Mouse (Mus musculus): ENCODE results near the gene Ephb1. TPM values are rescaled to one million over a fixed set of nuclear protein-coding genes. Genes with fewer than 3 reads are reported as not detected.

The Ephb1 gene
- total and polyA plus RNA-seq, 3 experiments: not detected

DNA sequence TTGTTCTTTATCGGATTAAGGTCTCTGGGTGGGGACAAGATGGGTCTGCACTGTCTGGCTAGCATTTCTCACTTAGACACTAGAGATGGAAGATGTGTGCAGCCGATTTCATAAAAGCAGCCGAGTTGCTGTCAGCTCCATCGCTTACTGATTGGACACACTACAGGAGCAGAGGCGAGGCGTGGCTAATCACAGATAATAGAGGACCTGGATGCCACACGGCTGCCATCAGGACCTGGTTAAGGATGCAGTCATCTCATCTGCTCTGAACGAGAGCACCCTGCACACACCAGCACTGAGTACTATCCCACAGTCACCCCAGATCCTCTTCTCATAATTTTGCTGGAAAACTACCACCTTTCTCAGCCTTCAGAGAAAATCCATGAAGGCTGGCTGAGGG lies 419.6 kb downstream of the Ephb1 start:
- no peaks in the 10 kb centered on the region for H3K9me3 ChIP-seq (replicated peaks; ENCODE audit: insufficient read depth, low read length)
- no peaks in the 10 kb centered on the region for H3K4me1 ChIP-seq (ENCODE audit: control insufficient read depth in 1 of 2, insufficient read depth in 2 of 2, low read length in 2 of 2)
- TF ChIP-seq MEF2A (IDR thresholded peaks at IDR 0.05; ENCODE audit: extremely low read depth, insufficient replicate concordance, low read depth, low read length, poor library complexity, severe bottlenecking) (no peak), TCF12 (IDR thresholded peaks at IDR 0.05; ENCODE audit: low read depth, low read length) (no peak), CTCF (IDR thresholded peaks at IDR 0.05 in 2 of 3, conservative IDR thresholded peaks at IDR 0.05 in 1 of 3; ENCODE audit: control insufficient read depth in 1 of 3, insufficient read depth in 1 of 3, low read depth in 2 of 3, low read length in 3 of 3, poor library complexity in 1 of 3, severe bottlenecking in 1 of 3) (no peak), TBP (IDR thresholded peaks at IDR 0.05; ENCODE audit: low read depth, low read length) (no peak), E2F4 (IDR thresholded peaks at IDR 0.05; ENCODE audit: borderline replicate concordance, low read depth, low read length) (no peak), ZC3H11A (IDR thresholded peaks at IDR 0.05; ENCODE audit: low read depth, low read length) (no peak), NELFE (IDR thresholded peaks at IDR 0.05; ENCODE audit: low read depth, low read length) (no peak)
- H3K4me3 ChIP-seq (ENCODE audit: control insufficient read depth in 1 of 2, insufficient read depth in 1 of 2, low read depth in 2 of 2, low read length in 2 of 2): no peak overlapping the region
- DNase-seq (ENCODE audit: low read depth, low spot score): no peak
- H3K27me3 ChIP-seq (ENCODE audit: control insufficient read depth in 1 of 2, insufficient read depth in 2 of 2, low read length in 2 of 2): no peaks in the 10 kb centered on the region
- H3K36me3 ChIP-seq (ENCODE audit: control insufficient read depth in 1 of 2, insufficient read depth in 2 of 2, low read length in 2 of 2): no peaks in the 10 kb centered on the region
- H3K27ac ChIP-seq (ENCODE audit: control insufficient read depth, low read depth, low read length): no peak overlapping the region
- no peak overlapping the region for H3K9ac ChIP-seq (ENCODE audit: control insufficient read depth, low read depth, low read length, poor library complexity, severe bottlenecking)
- H3K79me2 ChIP-seq (ENCODE audit: control insufficient read depth, insufficient read depth, low read length, poor library complexity): no peaks in the 10 kb centered on the region

GRCm38 (mm10) chr9:101933946-101934573 lies 420.4 kb downstream of the Ephb1 start:
- no peaks in the 10 kb centered on the region for H3K79me2 ChIP-seq (ENCODE audit: control insufficient read depth, insufficient read depth, low read length, poor library complexity)
- no peak overlapping the region for H3K9ac ChIP-seq (ENCODE audit: control insufficient read depth, low read depth, low read length, poor library complexity, severe bottlenecking)
- no peak overlapping the region for H3K27ac ChIP-seq (ENCODE audit: control insufficient read depth, low read depth, low read length)
- no peak overlapping the region for H3K4me3 ChIP-seq (ENCODE audit: control insufficient read depth in 1 of 2, insufficient read depth in 1 of 2, low read depth in 2 of 2, low read length in 2 of 2)
- no peaks in the 10 kb centered on the region for H3K9me3 ChIP-seq (replicated peaks; ENCODE audit: insufficient read depth, low read length)
- no peak for TF ChIP-seq UBTF (IDR thresholded peaks at IDR 0.05; ENCODE audit: borderline replicate concordance, insufficient read depth, low read depth, low read length)
- TF ChIP-seq MXI1 (IDR thresholded peaks at IDR 0.05; ENCODE audit: low read depth, low read length): no peak
- TF ChIP-seq ZKSCAN1 (IDR thresholded peaks at IDR 0.05; ENCODE audit: low read depth, low read length): no peak
- no peak for TF ChIP-seq E2F4 (IDR thresholded peaks at IDR 0.05; ENCODE audit: borderline replicate concordance, low read depth, low read length)
- no peak for TF ChIP-seq ETS1 (IDR thresholded peaks at IDR 0.05; ENCODE audit: low read depth, low read length)
- TF ChIP-seq TBP (IDR thresholded peaks at IDR 0.05; ENCODE audit: low read depth, low read length): no peak
- no peak for TF ChIP-seq POLR2AphosphoS5 (IDR thresholded peaks at IDR 0.05; ENCODE audit: borderline replicate concordance, low read depth, low read length)
- no peak for TF ChIP-seq RCOR1 (IDR thresholded peaks at IDR 0.05; ENCODE audit: low read depth, low read length)
- no peak for TF ChIP-seq SMC3 (IDR thresholded peaks at IDR 0.05; ENCODE audit: low read depth, low read length)
- no peak for TF ChIP-seq POLR2AphosphoS2 (IDR thresholded peaks at IDR 0.05; ENCODE audit: low read length)
- TF ChIP-seq MAFK (IDR thresholded peaks at IDR 0.05; ENCODE audit: borderline replicate concordance, low read depth, low read length): no peak
- no peaks in the 10 kb centered on the region for H3K4me1 ChIP-seq (ENCODE audit: control insufficient read depth in 1 of 2, insufficient read depth in 2 of 2, low read length in 2 of 2)
- no peaks in the 10 kb centered on the region for H3K27me3 ChIP-seq (ENCODE audit: control insufficient read depth in 1 of 2, insufficient read depth in 2 of 2, low read length in 2 of 2)
- DNase-seq (ENCODE audit: low read depth, low spot score): no peak
- H3K36me3 ChIP-seq (ENCODE audit: control insufficient read depth in 1 of 2, insufficient read depth in 2 of 2, low read length in 2 of 2): no peaks in the 10 kb centered on the region
